Mouse (Mus musculus): ENCODE data around the gene Gnat3. TPM values are rescaled to one million over a fixed set of nuclear protein-coding genes. Genes with fewer than 3 reads are reported as not detected.

The Gnat3 gene
- polyA plus RNA-seq, 1 experiment from 2014 or later, result not detected

DNA sequence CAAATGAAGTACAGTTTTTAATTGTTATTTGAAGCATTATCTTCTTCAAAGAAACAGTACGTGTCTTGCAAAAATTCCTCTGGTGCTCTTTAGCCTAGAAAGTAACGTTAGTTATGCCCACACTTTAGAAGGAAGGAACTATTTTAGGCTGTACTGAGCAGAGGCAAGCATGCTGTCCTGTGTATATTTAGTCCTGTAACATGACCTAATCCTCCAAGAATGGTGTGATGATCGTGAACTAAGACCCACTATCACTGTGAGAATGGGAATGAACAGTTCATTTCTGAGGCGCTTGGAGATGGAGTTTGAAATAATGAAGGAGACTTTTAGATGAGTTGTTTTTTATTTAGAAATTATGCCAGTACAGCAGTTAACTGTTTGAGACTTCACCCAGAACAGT lies 20.4 kb downstream of the Gnat3 start:
- no peaks in the 10 kb centered on the region for H3K36me3 ChIP-seq (ENCODE audit: control insufficient read depth, insufficient read depth)
- no peak for ATAC-seq
- H3K27ac ChIP-seq (ENCODE audit: low read depth, low read length), result no peak overlapping the region
- no peak overlapping the region for H3K4me2 ChIP-seq (replicated peaks; ENCODE audit: low read depth)
- TF ChIP-seq CTCF (IDR thresholded peaks at IDR 0.05; ENCODE audit: low read depth), result no peak
- no peak overlapping the region for H3K9ac ChIP-seq (ENCODE audit: low read depth, low read length)
- no peaks in the 10 kb centered on the region for H3K4me1 ChIP-seq (replicated peaks; ENCODE audit: control insufficient read depth, insufficient read depth, low read length)
- no peaks in the 10 kb centered on the region for H3K9me3 ChIP-seq (ENCODE audit: control insufficient read depth)
- 51% methylated on average over 4 of the region's 4 CpGs for WGBS
- no peak overlapping the region for H3K4me3 ChIP-seq (ENCODE audit: low read depth, low read length)
- no peaks in the 10 kb centered on the region for H3K27me3 ChIP-seq (replicated peaks; ENCODE audit: control insufficient read depth, insufficient read depth, low read length)

DNA sequence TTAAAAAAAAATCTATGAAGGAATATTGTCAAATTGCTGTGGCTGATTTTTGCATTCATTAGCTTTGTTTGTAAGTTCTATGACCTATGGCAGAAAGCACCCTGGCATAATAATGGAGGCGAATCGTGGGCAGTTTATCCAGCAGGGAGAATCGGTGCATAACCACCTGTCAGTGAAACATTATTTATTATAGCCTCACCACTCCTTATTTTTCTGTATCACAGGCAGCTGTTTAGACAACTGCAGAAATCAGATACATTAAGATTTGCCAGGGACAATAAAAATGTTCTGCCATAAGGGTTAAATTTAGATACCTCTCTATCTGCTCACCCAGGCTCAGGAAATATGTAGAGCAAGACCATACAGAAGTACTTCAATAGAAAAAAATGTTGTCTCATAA lies 22.2 kb downstream of the Gnat3 start:
- H3K27me3 ChIP-seq (replicated peaks; ENCODE audit: control insufficient read depth, insufficient read depth, low read length), result no peaks in the 10 kb centered on the region
- no peak for ATAC-seq
- no peaks in the 10 kb centered on the region for H3K36me3 ChIP-seq (ENCODE audit: control insufficient read depth, insufficient read depth)
- H3K4me3 ChIP-seq (ENCODE audit: low read depth, low read length), result no peak overlapping the region
- no peak for TF ChIP-seq CTCF (IDR thresholded peaks at IDR 0.05; ENCODE audit: low read depth)
- H3K27ac ChIP-seq (ENCODE audit: low read depth, low read length), result no peak overlapping the region
- H3K9ac ChIP-seq (ENCODE audit: low read depth, low read length), result no peak overlapping the region
- 69% methylated on average over 3 of the region's 3 CpGs for WGBS
- H3K4me2 ChIP-seq (replicated peaks; ENCODE audit: low read depth), result no peak overlapping the region
- H3K4me1 ChIP-seq (replicated peaks; ENCODE audit: control insufficient read depth, insufficient read depth, low read length), result no peaks in the 10 kb centered on the region
- H3K9me3 ChIP-seq (ENCODE audit: control insufficient read depth), result no peaks in the 10 kb centered on the region

DNA sequence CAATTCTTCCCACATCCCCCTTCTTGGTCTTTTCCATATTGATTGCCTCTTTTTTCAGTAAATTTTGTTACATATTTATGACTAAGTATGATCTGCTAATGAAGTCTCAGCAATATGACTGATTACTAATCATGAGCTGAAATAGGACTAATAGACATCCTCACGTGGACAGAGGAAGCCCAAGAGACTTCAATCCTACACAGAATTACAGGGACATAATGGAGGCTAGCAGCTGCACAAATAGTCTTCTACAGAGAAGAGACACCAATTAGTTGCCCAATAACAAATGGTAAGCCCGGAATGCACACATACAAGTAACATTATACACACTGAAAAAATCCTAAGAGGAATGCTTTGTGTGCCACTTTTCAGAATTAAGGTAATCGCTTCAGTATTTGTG lies 24.3 kb downstream of the Gnat3 start:
- Histone ChIP-seq H3K4me3 (ENCODE audit: low read depth, low read length) (no peak overlapping the region), H3K36me3 (ENCODE audit: control insufficient read depth, insufficient read depth) (no peaks in the 10 kb centered on the region), H3K4me1 (replicated peaks; ENCODE audit: control insufficient read depth, insufficient read depth, low read length) (no peaks in the 10 kb centered on the region), H3K9me3 (ENCODE audit: control insufficient read depth) (no peaks in the 10 kb centered on the region), H3K4me2 (replicated peaks; ENCODE audit: low read depth) (no peak overlapping the region), H3K27me3 (replicated peaks; ENCODE audit: control insufficient read depth, insufficient read depth, low read length) (no peaks in the 10 kb centered on the region), H3K27ac (ENCODE audit: low read depth, low read length) (no peak overlapping the region), H3K9ac (ENCODE audit: low read depth, low read length) (no peak overlapping the region)
- ATAC-seq, result no peak
- WGBS, result 81% methylated on average over 3 of the region's 3 CpGs
- TF ChIP-seq CTCF (IDR thresholded peaks at IDR 0.05; ENCODE audit: low read depth), result no peak

DNA sequence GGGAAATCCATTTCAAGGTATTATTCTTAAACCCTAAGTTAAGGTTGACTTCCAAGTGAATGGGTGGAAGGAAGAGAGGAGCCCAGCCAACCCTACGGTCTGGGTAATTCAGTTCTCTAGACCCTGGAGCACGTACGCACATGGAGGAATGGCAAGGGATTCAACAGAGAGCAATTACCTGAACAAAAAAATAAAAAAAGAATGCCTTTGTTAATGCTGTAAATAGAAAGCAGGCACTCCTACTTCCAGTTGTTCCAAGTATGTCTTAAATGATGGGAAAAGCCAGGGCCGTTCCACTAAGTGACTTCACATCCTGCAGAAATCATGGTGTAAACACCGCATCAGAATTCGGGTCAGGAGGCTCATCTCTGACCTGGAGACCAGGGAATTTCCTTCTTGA lies 28.3 kb downstream of the Gnat3 start:
- no peaks in the 10 kb centered on the region for H3K4me1 ChIP-seq (replicated peaks; ENCODE audit: control insufficient read depth, insufficient read depth, low read length)
- 74% methylated on average over 6 of the region's 6 CpGs for WGBS
- no peak for ATAC-seq
- no peak overlapping the region for H3K9ac ChIP-seq (ENCODE audit: low read depth, low read length)
- no peak overlapping the region for H3K4me2 ChIP-seq (replicated peaks; ENCODE audit: low read depth)
- H3K4me3 ChIP-seq (ENCODE audit: low read depth, low read length), result no peak overlapping the region
- no peaks in the 10 kb centered on the region for H3K36me3 ChIP-seq (ENCODE audit: control insufficient read depth, insufficient read depth)
- no peak for TF ChIP-seq CTCF (IDR thresholded peaks at IDR 0.05; ENCODE audit: low read depth)
- H3K27ac ChIP-seq (ENCODE audit: low read depth, low read length), result no peak overlapping the region
- no peaks in the 10 kb centered on the region for H3K9me3 ChIP-seq (ENCODE audit: control insufficient read depth)
- no peaks in the 10 kb centered on the region for H3K27me3 ChIP-seq (replicated peaks; ENCODE audit: control insufficient read depth, insufficient read depth, low read length)

DNA sequence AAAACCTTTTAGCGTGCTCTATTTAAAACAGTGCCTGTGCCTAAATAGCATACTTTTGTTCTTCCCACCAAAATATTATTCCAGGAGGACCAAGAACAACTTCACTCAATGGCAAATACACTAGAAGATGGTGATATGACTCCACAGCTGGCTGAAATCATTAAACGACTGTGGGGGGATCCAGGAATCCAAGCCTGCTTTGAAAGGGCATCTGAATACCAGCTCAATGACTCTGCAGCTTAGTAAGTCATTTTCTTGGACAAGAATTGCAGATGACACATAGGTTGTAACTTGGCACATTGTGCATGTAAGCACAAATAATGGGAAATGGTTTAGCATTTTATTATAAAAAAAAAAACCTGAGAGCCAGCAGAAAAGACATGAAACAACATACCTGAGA lies 37.2 kb downstream of the Gnat3 start:
- ATAC-seq, result no peak
- Histone ChIP-seq H3K9me3 (ENCODE audit: control insufficient read depth) (no peaks in the 10 kb centered on the region), H3K27me3 (replicated peaks; ENCODE audit: control insufficient read depth, insufficient read depth, low read length) (no peaks in the 10 kb centered on the region), H3K36me3 (ENCODE audit: control insufficient read depth, insufficient read depth) (no peaks in the 10 kb centered on the region), H3K4me3 (ENCODE audit: low read depth, low read length) (no peak overlapping the region), H3K27ac (ENCODE audit: low read depth, low read length) (no peak overlapping the region), H3K4me2 (replicated peaks; ENCODE audit: low read depth) (no peak overlapping the region), H3K9ac (ENCODE audit: low read depth, low read length) (no peak overlapping the region), H3K4me1 (replicated peaks; ENCODE audit: control insufficient read depth, insufficient read depth, low read length) (no peaks in the 10 kb centered on the region)
- WGBS, result 80% methylated on average over 2 of the region's 2 CpGs
- TF ChIP-seq CTCF (IDR thresholded peaks at IDR 0.05; ENCODE audit: low read depth), result no peak

DNA sequence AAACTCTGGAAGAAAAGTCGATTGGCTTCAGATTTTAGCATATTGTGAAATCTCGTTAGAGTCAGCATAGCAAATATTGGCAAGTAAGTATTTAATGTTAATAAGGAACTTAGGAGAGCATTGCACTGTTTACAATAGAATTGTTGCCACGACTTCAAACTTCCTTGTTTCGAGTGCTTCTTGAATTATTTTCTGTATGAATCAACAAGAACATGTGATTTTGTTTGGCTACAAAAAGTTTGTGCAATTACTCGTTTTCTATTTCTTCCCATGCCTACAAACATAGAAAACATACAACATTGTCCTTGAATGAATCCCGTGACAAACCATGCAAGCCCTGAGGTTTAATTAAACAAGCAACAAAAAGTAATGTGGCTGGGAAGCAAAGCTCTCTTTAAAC lies 37.8 kb downstream of the Gnat3 start:
- no peak for TF ChIP-seq CTCF (IDR thresholded peaks at IDR 0.05; ENCODE audit: low read depth)
- Histone ChIP-seq H3K4me2 (replicated peaks; ENCODE audit: low read depth) (no peak overlapping the region), H3K36me3 (ENCODE audit: control insufficient read depth, insufficient read depth) (no peaks in the 10 kb centered on the region), H3K4me1 (replicated peaks; ENCODE audit: control insufficient read depth, insufficient read depth, low read length) (no peaks in the 10 kb centered on the region), H3K27me3 (replicated peaks; ENCODE audit: control insufficient read depth, insufficient read depth, low read length) (no peaks in the 10 kb centered on the region), H3K9me3 (ENCODE audit: control insufficient read depth) (no peaks in the 10 kb centered on the region), H3K9ac (ENCODE audit: low read depth, low read length) (no peak overlapping the region), H3K4me3 (ENCODE audit: low read depth, low read length) (no peak overlapping the region), H3K27ac (ENCODE audit: low read depth, low read length) (no peak overlapping the region)
- 52% methylated on average over 6 of the region's 6 CpGs for WGBS
- no peak for ATAC-seq

DNA sequence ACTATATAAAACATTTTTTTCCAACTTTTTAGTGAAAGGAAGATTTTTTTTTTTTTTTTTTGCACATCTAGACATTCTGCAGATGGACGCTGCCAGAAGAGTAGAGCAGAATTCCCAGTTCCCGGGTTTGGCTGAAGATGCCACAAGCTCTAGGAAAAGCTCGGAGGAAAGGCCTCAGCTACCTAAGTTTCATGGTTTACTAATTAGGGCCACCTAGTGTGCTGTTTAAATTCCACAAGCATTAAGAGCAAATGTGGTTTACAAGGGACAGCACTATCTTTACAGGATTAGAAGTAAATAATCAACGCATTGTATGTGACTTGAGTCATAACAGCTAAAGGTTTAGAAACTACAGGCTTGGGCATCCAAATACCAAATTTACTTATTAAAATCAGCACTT lies 39.3 kb downstream of the Gnat3 start:
- no peaks in the 10 kb centered on the region for H3K27me3 ChIP-seq (replicated peaks; ENCODE audit: control insufficient read depth, insufficient read depth, low read length)
- H3K4me1 ChIP-seq (replicated peaks; ENCODE audit: control insufficient read depth, insufficient read depth, low read length), result no peaks in the 10 kb centered on the region
- no peak for ATAC-seq
- no peak for TF ChIP-seq CTCF (IDR thresholded peaks at IDR 0.05; ENCODE audit: low read depth)
- H3K36me3 ChIP-seq (ENCODE audit: control insufficient read depth, insufficient read depth), result no peaks in the 10 kb centered on the region
- no peak overlapping the region for H3K27ac ChIP-seq (ENCODE audit: low read depth, low read length)
- H3K9me3 ChIP-seq (ENCODE audit: control insufficient read depth), result no peaks in the 10 kb centered on the region
- no peak overlapping the region for H3K4me2 ChIP-seq (replicated peaks; ENCODE audit: low read depth)
- no peak overlapping the region for H3K4me3 ChIP-seq (ENCODE audit: low read depth, low read length)
- H3K9ac ChIP-seq (ENCODE audit: low read depth, low read length), result no peak overlapping the region
- WGBS, result 48% methylated on average over 4 of the region's 4 CpGs
